Mouse (Mus musculus) left cerebral cortex, postnatal 4 days (tissue): ENCODE measurements around the gene Tfip11. TPM values are rescaled to one million over a fixed set of nuclear protein-coding genes. Genes with fewer than 3 reads are reported as not detected.

Experiments used
- total RNA-seq, 2 experiments: library from RNA; stranded (reverse); gene quantifications; 2 replicates each; pipeline ENCODE4 v1.2.3; 2021

Gene Tfip11
- total RNA-seq, 2 experiments from 2014 or later = 33.2 to 34.9 TPM

Other genes with a start within 250 kb of the Tfip11 start
- gene Cryba4, start 73.8 kb upstream of the Tfip11 start, total RNA-seq = under 1 TPM; 0.50 to 0.54 TPM
- 1 to 10 TPM; 3.5 to 5.6 TPM for gene Crybb1, start 70.5 kb upstream of the Tfip11 start, total RNA-seq
- 10 to 100 TPM; 25.5 to 28.8 TPM for gene Tpst2, start 49.7 kb upstream of the Tfip11 start, total RNA-seq
- 10 to 100 TPM; 30.7 to 34.4 TPM for gene Srrd, start 16.7 kb downstream of the Tfip11 start, total RNA-seq
- gene Hps4, start 16.7 kb downstream of the Tfip11 start, total RNA-seq = 10 to 100 TPM; 32.6 to 32.8 TPM
- gene Gm6583, start 29.7 kb downstream of the Tfip11 start, total RNA-seq = not detected
- 100 to 1,000 TPM; 130 to 134 TPM for gene Asphd2, start 68.5 kb downstream of the Tfip11 start, total RNA-seq
- not detected for gene Gm6588, start 123.1 kb downstream of the Tfip11 start, total RNA-seq